Mouse (Mus musculus) kidney, postnatal 0 days (tissue): ENCODE measurements around the gene Zdhhc12. TPM values are rescaled to one million over a fixed set of nuclear protein-coding genes. Genes with fewer than 3 reads are reported as not detected.
A peak's percentile ranks its signal among the peaks of the same experiment; 100 is the strongest.

Experiments used
- ATAC-seq: fragments of 200-750 bp; cut with Nextera tagmentation; replicated peaks from 2 replicates; pipeline ENCODE4 v1.8.0; 2017; ENCODE audit warnings: low read depth, moderate number of reproducible peaks, moderate TSS enrichment, moderate library complexity; ENCODE audit not compliant: low FRiP score
- DNase-seq: peaks from one replicate; pipeline ENCODE4 v3.0.0-alpha.2; 2016; ENCODE audit warnings: low spot score
- H3K27ac ChIP-seq: fragments of 300-500 bp; sonication (generic); 2 replicates; pipeline ENCODE4 v1.5.1; 2014; ENCODE audit warnings: mild to moderate bottlenecking
- H3K27me3 ChIP-seq: fragments of 300-500 bp; sonication (generic); 2 replicates; pipeline ENCODE4 v1.6.1; 2014; ENCODE audit warnings: low read length, mixed read lengths; ENCODE audit not compliant: insufficient read depth
- H3K36me3 ChIP-seq: fragments of 300-500 bp; sonication (generic); 2 replicates; pipeline ENCODE4 v1.6.1; 2014; ENCODE audit warnings: low read length, mixed read lengths; ENCODE audit not compliant: insufficient read depth
- H3K4me1 ChIP-seq: fragments of 300-500 bp; sonication (generic); replicated peaks from 2 replicates; pipeline ENCODE4 v1.6.1; 2014; ENCODE audit warnings: antibody characterized with exemption, low read length, mixed read lengths; ENCODE audit not compliant: insufficient read depth
- H3K4me2 ChIP-seq: fragments of 300-500 bp; sonication (generic); 2 replicates; pipeline ENCODE4 v1.6.1; 2014; ENCODE audit warnings: mild to moderate bottlenecking, low read length, moderate library complexity, mixed read lengths
- H3K4me3 ChIP-seq: fragments of 300-500 bp; sonication (generic); replicated peaks from 2 replicates; pipeline ENCODE4 v1.5.1; 2014; ENCODE audit warnings: low read depth, low read length
- H3K9ac ChIP-seq: fragments of 300-500 bp; sonication (generic); 2 replicates; pipeline ENCODE4 v1.6.1; 2014; ENCODE audit warnings: low read depth, low read length
- H3K9me3 ChIP-seq: fragments of 300-500 bp; sonication (generic); replicated peaks from 2 replicates; pipeline ENCODE4 v1.6.1; 2016; ENCODE audit warnings: low read length, inconsistent platforms, mixed read lengths
- CTCF ChIP-seq: IDR thresholded peaks from 2 replicates; pipeline ENCODE4 v1.5.1; 2016; ENCODE audit warnings: antibody characterized with exemption, low read depth, mild to moderate bottlenecking, moderate library complexity
- WGBS: fragments of 180-500 bp; shearing (Covaris S2); extraction: QIAGEN DNeasy Blood & Tissue Kit; methylation state at CpG from one replicate; pipeline ENCODE4 v1.1.7; 2014; 5-methylcytosine and 5-hydroxymethylcytosine counted together
- polyA plus RNA-seq: library from polyadenylated mRNA; unstranded; fragments of >200 nt; fragmentation: Nextera tagmentation; extraction: Ambion mirVana; gene quantifications from 2 replicates; pipeline ENCODE4 v1.2.1, GENCODE M21; 2015

Gene Zdhhc12
- polyA plus RNA-seq, 1 experiment from 2014 or later, result 31.8 TPM

DNA sequence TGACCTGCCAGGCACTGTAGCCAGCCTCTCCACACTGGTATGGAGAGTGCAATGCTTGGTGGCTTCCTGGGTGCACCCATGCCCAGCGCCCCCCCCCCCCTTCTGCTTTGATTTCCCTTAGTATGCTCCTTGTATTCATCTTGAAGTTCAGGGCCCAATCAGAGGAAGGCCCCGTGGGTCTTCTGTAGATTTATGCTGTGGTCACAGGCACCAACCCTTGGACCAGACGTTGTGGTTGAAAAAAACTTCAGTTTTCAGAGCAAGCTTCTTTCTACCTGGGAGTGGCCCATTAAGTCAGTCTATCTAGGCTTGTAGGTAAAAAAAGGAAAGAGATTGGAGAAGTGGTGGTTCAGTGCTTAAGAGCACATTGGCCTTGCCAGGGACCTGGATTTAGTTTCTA is 29.7 kb downstream of the Zdhhc12 start:
- ATAC-seq (no peak), DNase-seq (no peak)
- peak overlapping the region; percentile 89 for H3K4me2 ChIP-seq
- H3K27ac ChIP-seq, result peak overlapping the region; percentile 91; the same call in 1 of the 2 replicates
- H3K4me1 ChIP-seq, result peaks cover 23% of the 10 kb centered on the region
- H3K36me3 ChIP-seq, result 0 out of 2 replicates have a peak, but pooled peaks cover under 1% of the 10 kb centered on the region
- no peaks in the 10 kb centered on the region for H3K9me3 ChIP-seq
- H3K27me3 ChIP-seq, result no peaks in the 10 kb centered on the region
- 1% methylated on average over 3 of the region's 3 CpGs for WGBS
- no peak overlapping the region; the same call in none of the 2 replicates for H3K9ac ChIP-seq
- TF ChIP-seq CTCF, result no peak
- H3K4me3 ChIP-seq, result no peak overlapping the region; the same call in 1 of the 2 replicates

DNA sequence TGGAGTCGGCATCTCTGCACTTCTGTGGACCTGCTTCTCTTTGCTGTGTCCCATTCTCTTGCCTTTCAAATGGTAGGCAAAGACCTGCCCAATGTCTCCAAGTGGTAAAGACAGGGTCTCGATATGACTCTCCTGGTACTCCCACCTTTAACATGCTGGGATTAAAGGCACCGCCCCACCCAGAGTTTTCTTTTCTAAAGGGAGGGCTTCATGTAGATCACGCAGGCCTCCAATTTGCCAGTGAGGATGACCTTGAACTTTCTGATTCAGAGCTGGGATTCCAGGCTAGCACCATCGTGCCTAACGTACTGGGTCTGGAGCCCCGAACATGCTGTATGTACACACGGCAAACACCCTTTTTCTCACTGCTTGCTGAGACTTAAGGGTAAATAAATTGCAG is 30.2 kb downstream of the Zdhhc12 start:
- ATAC-seq, result no peak
- WGBS, result 3% methylated on average over 8 of the region's 8 CpGs
- no peak for DNase-seq
- H3K27me3 ChIP-seq, result no peaks in the 10 kb centered on the region
- no peak for TF ChIP-seq CTCF
- peak overlapping the region; percentile 67 for H3K9ac ChIP-seq
- no peaks in the 10 kb centered on the region for H3K9me3 ChIP-seq
- H3K36me3 ChIP-seq, result no peaks in the 10 kb centered on the region
- peak overlapping the region; percentile 89 for H3K4me2 ChIP-seq
- H3K4me1 ChIP-seq, result peaks cover 23% of the 10 kb centered on the region
- peak overlapping the region; percentile 91 for H3K27ac ChIP-seq
- peak overlapping the region; percentile 48 for H3K4me3 ChIP-seq

DNA sequence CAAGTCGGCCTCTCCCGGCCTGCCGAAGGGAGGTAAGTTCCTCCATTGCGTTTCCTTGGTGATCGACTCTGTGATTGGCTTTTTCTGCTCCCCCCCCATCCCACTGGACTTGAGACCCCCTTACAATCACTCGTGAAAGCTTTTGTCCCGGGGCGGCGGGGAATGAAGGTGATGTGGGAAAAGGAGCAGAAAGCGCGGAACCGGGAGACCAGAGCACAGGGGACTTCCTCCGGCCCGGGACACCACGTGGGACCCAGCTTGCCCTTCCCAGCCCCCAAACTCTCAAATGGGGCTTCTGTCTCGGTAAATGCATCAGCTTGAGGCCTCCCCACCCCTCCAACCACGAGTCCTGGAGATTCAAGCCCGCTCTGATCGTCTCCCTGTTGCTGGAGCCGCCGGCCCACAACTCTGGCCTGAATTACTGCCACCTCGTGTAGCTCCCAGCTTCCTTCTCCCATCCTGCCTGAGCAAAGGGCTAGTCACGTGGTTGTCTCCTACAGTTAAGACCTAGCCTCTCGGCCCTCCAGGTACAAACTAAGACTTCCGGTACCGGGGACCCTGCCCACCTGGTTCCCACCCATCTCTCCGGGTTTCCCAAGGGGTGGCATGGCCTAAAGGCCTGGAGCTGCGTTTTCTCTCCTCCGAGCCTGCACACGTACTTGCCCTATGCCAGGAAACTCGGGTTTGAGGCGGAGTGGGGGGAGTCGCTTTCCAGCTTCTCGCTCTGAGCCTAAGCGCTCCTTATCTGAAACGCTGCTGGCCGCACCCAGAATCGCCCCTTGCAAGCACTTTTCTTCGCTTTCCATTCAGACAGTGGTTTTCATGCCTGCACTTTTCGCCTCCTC is 31.0 kb downstream of the Zdhhc12 start:
- WGBS, result under 1% methylated on average over 40 of the region's 40 CpGs
- no peaks in the 10 kb centered on the region for H3K36me3 ChIP-seq
- H3K4me1 ChIP-seq, result peaks cover 18% of the 10 kb centered on the region
- no peaks in the 10 kb centered on the region for H3K9me3 ChIP-seq
- H3K9ac ChIP-seq, result peak overlapping the region; percentile 67
- DNase-seq (peak; percentile 86), ATAC-seq (peak; percentile 41; the same call in 1 of the 2 replicates)
- TF ChIP-seq CTCF, result no peak
- peak overlapping the region; percentile 48 for H3K4me3 ChIP-seq
- H3K4me2 ChIP-seq, result peak overlapping the region; percentile 89
- H3K27me3 ChIP-seq, result no peaks in the 10 kb centered on the region
- H3K27ac ChIP-seq, result peak overlapping the region; percentile 91

GRCm38 (mm10) chr2:30061215-30062166 is 32.0 kb downstream of the Zdhhc12 start:
- Histone ChIP-seq H3K4me2 (peak overlapping the region; percentile 89), H3K36me3 (no peaks in the 10 kb centered on the region), H3K27me3 (no peaks in the 10 kb centered on the region), H3K4me3 (peak overlapping the region; percentile 48), H3K9ac (peak overlapping the region; percentile 67), H3K27ac (peak overlapping the region; percentile 91), H3K4me1 (peaks cover 18% of the 10 kb centered on the region), H3K9me3 (no peaks in the 10 kb centered on the region)
- WGBS, result 7% methylated on average over 37 of the region's 37 CpGs
- ATAC-seq, result no peak
- no peak for TF ChIP-seq CTCF
- DNase-seq, result peak; percentile 71

- no peak for DNase-seq
Observed at GRCm38 (mm10) chr2:30058418-30058817, 35.0 kb downstream of the Zdhhc12 start.

More at GRCm38 (mm10) chr2:30058418-30058817, 35.0 kb downstream of the Zdhhc12 start:
- no peak overlapping the region for H3K4me3 ChIP-seq
- no peaks in the 10 kb centered on the region for H3K9me3 ChIP-seq
- no peak for ATAC-seq
- no peak for TF ChIP-seq CTCF
- peaks cover 3% of the 10 kb centered on the region; the same call in 1 of the 2 replicates for H3K4me1 ChIP-seq
- no peak overlapping the region for H3K4me2 ChIP-seq
- no peaks in the 10 kb centered on the region for H3K36me3 ChIP-seq
- H3K9ac ChIP-seq, result no peak overlapping the region
- 61% methylated on average over 5 of the region's 5 CpGs for WGBS
- no peak overlapping the region for H3K27ac ChIP-seq
- no peaks in the 10 kb centered on the region for H3K27me3 ChIP-seq
